Mouse (Mus musculus): ENCODE measurements around the gene Ppfibp1. TPM values are rescaled to one million over a fixed set of nuclear protein-coding genes. Genes with fewer than 3 reads are reported as not detected.
A peak's percentile ranks its signal among the peaks of the same experiment; 100 is the strongest.

Gene Ppfibp1
- total RNA-seq, 1 experiment from 2014 or later = 4.5 TPM

- ATAC-seq (ENCODE audit: extremely low read depth, insufficient number of reproducible peaks, low FRiP score, poor library complexity, severe bottlenecking) = no peak
Measured at GRCm38 (mm10) chr6:147013546-147013945, 125.3 kb downstream of the Ppfibp1 start.

GRCm38 (mm10) chr6:147017906-147018305 lies 129.6 kb downstream of the Ppfibp1 start:
- ATAC-seq (ENCODE audit: extremely low read depth, insufficient number of reproducible peaks, low FRiP score, poor library complexity, severe bottlenecking) = no peak

GRCm38 (mm10) chr6:147018364-147018763 lies 130.1 kb downstream of the Ppfibp1 start:
- no peak for ATAC-seq (ENCODE audit: extremely low read depth, insufficient number of reproducible peaks, low FRiP score, poor library complexity, severe bottlenecking)

- no peak for ATAC-seq (ENCODE audit: extremely low read depth, insufficient number of reproducible peaks, low FRiP score, poor library complexity, severe bottlenecking)
Measured at GRCm38 (mm10) chr6:147021181-147021580, 132.9 kb downstream of the Ppfibp1 start.

- no peak for ATAC-seq (ENCODE audit: extremely low read depth, insufficient number of reproducible peaks, low FRiP score, poor library complexity, severe bottlenecking)
Measured at GRCm38 (mm10) chr6:147022375-147023132, 134.3 kb downstream of the Ppfibp1 start.

- ATAC-seq (ENCODE audit: extremely low read depth, insufficient number of reproducible peaks, low FRiP score, poor library complexity, severe bottlenecking) = no peak
Measured at GRCm38 (mm10) chr6:147023133-147023395, 134.8 kb downstream of the Ppfibp1 start.

GRCm38 (mm10) chr6:147023568-147023967 lies 135.3 kb downstream of the Ppfibp1 start:
- no peak for ATAC-seq (ENCODE audit: extremely low read depth, insufficient number of reproducible peaks, low FRiP score, poor library complexity, severe bottlenecking)

- ATAC-seq (ENCODE audit: extremely low read depth, insufficient number of reproducible peaks, low FRiP score, poor library complexity, severe bottlenecking) = no peak
Measured at GRCm38 (mm10) chr6:147024761-147025160, 136.5 kb downstream of the Ppfibp1 start.

- ATAC-seq (ENCODE audit: extremely low read depth, insufficient number of reproducible peaks, low FRiP score, poor library complexity, severe bottlenecking) = no peak
Measured at GRCm38 (mm10) chr6:147028396-147028795, 140.1 kb downstream of the Ppfibp1 start.

GRCm38 (mm10) chr6:147029591-147029990 lies 141.3 kb downstream of the Ppfibp1 start:
- ATAC-seq (ENCODE audit: extremely low read depth, insufficient number of reproducible peaks, low FRiP score, poor library complexity, severe bottlenecking) = no peak

- ATAC-seq (ENCODE audit: extremely low read depth, insufficient number of reproducible peaks, low FRiP score, poor library complexity, severe bottlenecking) = no peak
Measured at GRCm38 (mm10) chr6:147030096-147030885, 142.0 kb downstream of the Ppfibp1 start.

- ATAC-seq (ENCODE audit: extremely low read depth, insufficient number of reproducible peaks, low FRiP score, poor library complexity, severe bottlenecking) = no peak
Measured at GRCm38 (mm10) chr6:147032303-147032925, 144.1 kb downstream of the Ppfibp1 start, which contains the start of gene Rep15. Gene Rep15 (plus strand): TSS chr6:147032584.

GRCm38 (mm10) chr6:147042291-147043290 lies 154.3 kb downstream of the Ppfibp1 start, which contains the start of gene Mrps35:
Gene Mrps35 (plus strand): TSS chr6:147042764.
- peak; percentile 94 for ATAC-seq (ENCODE audit: extremely low read depth, insufficient number of reproducible peaks, low FRiP score, poor library complexity, severe bottlenecking)

GRCm38 (mm10) chr6:147043633-147044032 lies 155.3 kb downstream of the Ppfibp1 start:
- no peak for ATAC-seq (ENCODE audit: extremely low read depth, insufficient number of reproducible peaks, low FRiP score, poor library complexity, severe bottlenecking)

GRCm38 (mm10) chr6:147049239-147049805 lies 161.0 kb downstream of the Ppfibp1 start:
- no peak for ATAC-seq (ENCODE audit: extremely low read depth, insufficient number of reproducible peaks, low FRiP score, poor library complexity, severe bottlenecking)

GRCm38 (mm10) chr6:147051666-147052065 lies 163.4 kb downstream of the Ppfibp1 start:
- peak; percentile 69 for ATAC-seq (ENCODE audit: extremely low read depth, insufficient number of reproducible peaks, low FRiP score, poor library complexity, severe bottlenecking)

GRCm38 (mm10) chr6:147052440-147052839 lies 164.2 kb downstream of the Ppfibp1 start:
- peak; percentile 57 for ATAC-seq (ENCODE audit: extremely low read depth, insufficient number of reproducible peaks, low FRiP score, poor library complexity, severe bottlenecking)

Data from neutrophil, adult 5-6 weeks (primary cell).